Mouse (Mus musculus) ES-E14 (cell line): ENCODE measurements around the gene Kifc3.

Experiments used
- CHD2 ChIP-seq: IDR thresholded peaks from 2 replicates; pipeline ENCODE4 v1.6.1; 2014; ENCODE audit warnings: mild to moderate bottlenecking, low read depth, low read length, inconsistent platforms
- HCFC1 ChIP-seq: IDR thresholded peaks from 2 replicates; pipeline ENCODE4 v1.6.1; 2012; ENCODE audit warnings: low read length, inconsistent platforms, borderline replicate concordance; ENCODE audit not compliant: insufficient read depth
- MAFK ChIP-seq: IDR thresholded peaks from 2 replicates; pipeline ENCODE4 v1.6.1; 2014; ENCODE audit warnings: mild to moderate bottlenecking, low read depth, low read length, inconsistent platforms; ENCODE audit not compliant: insufficient read depth
- ZC3H11A ChIP-seq: IDR thresholded peaks from 2 replicates; pipeline ENCODE4 v1.6.1; 2012; ENCODE audit warnings: low read depth, mild to moderate bottlenecking, inconsistent platforms, low read length, borderline replicate concordance

GRCm38 (mm10) chr8:95149426-95149825 is 53.2 kb downstream of the Kifc3 start:
- TF ChIP-seq CHD2 (no peak), ZC3H11A (no peak), HCFC1 (no peak), MAFK (no peak)
